18 mouse cellular contexts compared by ENCODE assay signal in the genomic region with DNA sequence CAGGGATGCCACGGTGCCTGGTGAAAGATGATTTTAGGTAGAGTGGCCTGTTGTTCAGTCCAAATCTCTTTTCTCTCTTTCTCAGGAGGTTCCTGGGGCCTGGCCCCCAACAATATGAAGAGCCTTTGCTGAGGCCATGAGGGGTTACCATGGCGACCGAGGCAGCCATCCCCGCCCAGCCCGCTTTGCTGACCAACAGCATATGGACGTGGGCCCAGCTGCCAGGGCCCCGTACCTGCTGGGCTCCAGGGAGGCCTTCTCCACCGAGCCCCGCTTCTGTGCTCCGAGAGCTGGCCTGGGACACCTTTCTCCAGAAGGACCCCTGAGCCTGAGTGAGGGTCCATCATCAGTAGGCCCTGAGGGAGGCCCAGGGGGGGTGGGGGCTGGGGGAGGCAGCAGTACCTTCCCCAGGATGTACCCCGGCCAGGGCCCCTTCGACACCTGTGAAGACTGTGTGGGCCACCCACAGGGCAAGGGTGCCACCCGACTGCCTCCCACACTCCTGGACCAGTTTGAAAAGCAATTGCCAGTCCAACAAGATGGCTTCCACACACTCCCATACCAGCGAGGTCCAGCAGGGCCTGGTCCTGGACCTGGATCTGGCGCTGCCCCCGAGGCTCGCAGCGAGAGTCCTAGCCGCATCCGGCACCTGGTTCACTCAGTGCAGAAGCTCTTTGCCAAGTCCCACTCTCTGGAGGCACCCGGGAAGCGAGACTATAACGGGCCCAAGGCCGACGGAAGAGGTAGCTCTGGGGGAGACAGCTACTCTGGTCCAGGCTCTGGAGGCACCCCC. TPM values are rescaled to one million over a fixed set of nuclear protein-coding genes. Genes with fewer than 3 reads are reported as not detected.
A peak's percentile ranks its signal among the peaks of the same experiment; 100 is the strongest.
DNase-seq lines count a peak whose midpoint lies in the region; ATAC-seq and TF ChIP-seq lines count a peak whose summit lies in the region.
"Had no signal": no experiment of that assay in that cellular context is flagged by ENCODE, and none has a peak within 500 bp of the region (broad histone marks: within the 10 kb centered on the region; RNA-seq: fewer than 3 reads in every experiment).

No protein-coding gene starts in this region.

- WGBS in midbrain, embryonic 11.5 days, result 78% methylated on average over 25 of the region's 25 CpGs
- WGBS in midbrain, embryonic 15.5 days, result 76% methylated on average over 25 of the region's 25 CpGs
- 73% methylated on average over 25 of the region's 25 CpGs for WGBS in hindbrain, embryonic 12.5 days
- 73% methylated on average over 25 of the region's 25 CpGs for WGBS in midbrain, postnatal 0 days

- no peak overlapping the region for H3K4me2 ChIP-seq in midbrain, embryonic 11.5 days
- no peak overlapping the region for H3K4me2 ChIP-seq in midbrain, embryonic 15.5 days
- no peak overlapping the region for H3K4me2 ChIP-seq in hindbrain, embryonic 12.5 days (replicated peaks)
- no peak overlapping the region for H3K4me2 ChIP-seq in midbrain, postnatal 0 days (ENCODE audit: low read depth, low read length, poor library complexity, severe bottlenecking)
- H3K4me2 ChIP-seq: embryonic facial prominence, embryonic 13.5 days; intestine, embryonic 15.5 days; limb, embryonic 15.5 days had no signal

- peak; percentile 24 for DNase-seq in embryo, embryonic 10.5 days (ENCODE audit: low spot score)
- no peak for DNase-seq in embryo, embryonic 10 days (ENCODE audit: low spot score)
- DNase-seq in midbrain, embryonic 11.5 days (ENCODE audit: low spot score, missing footprints), result peak; percentile 82
- DNase-seq in midbrain, postnatal 0 days (ENCODE audit: low spot score), result peak; percentile 34
- DNase-seq in spleen, postnatal 4 days (ENCODE audit: low spot score in 2 of 2), result no peak
- DNase-seq: adrenal gland, postnatal 25 days; gastrocnemius, postnatal 25 days; heart, postnatal 10 days; kidney, postnatal 4 days; right cerebral cortex, adult 18-20 months had no signal

- no peaks in the 10 kb centered on the region for H3K27me3 ChIP-seq in midbrain, embryonic 11.5 days (ENCODE audit: control insufficient read depth, insufficient read depth, low read length)
- H3K27me3 ChIP-seq in midbrain, embryonic 15.5 days (replicated peaks), result no peaks in the 10 kb centered on the region
- H3K27me3 ChIP-seq in hindbrain, embryonic 12.5 days, result peaks cover 6% of the 10 kb centered on the region; the same call in 1 of the 2 replicates
- H3K27me3 ChIP-seq in midbrain, postnatal 0 days (ENCODE audit: insufficient read depth, low read length), result no peaks in the 10 kb centered on the region
- H3K27me3 ChIP-seq: intestine, embryonic 15.5 days; limb, embryonic 15.5 days; Patski had no signal

- no peaks in the 10 kb centered on the region for H3K9me3 ChIP-seq in midbrain, embryonic 11.5 days (ENCODE audit: control insufficient read depth, low read length)
- H3K9me3 ChIP-seq in midbrain, embryonic 15.5 days, result no peaks in the 10 kb centered on the region
- no peaks in the 10 kb centered on the region for H3K9me3 ChIP-seq in hindbrain, embryonic 12.5 days (replicated peaks)
- H3K9me3 ChIP-seq in midbrain, postnatal 0 days (ENCODE audit: low read length), result no peaks in the 10 kb centered on the region
- H3K9me3 ChIP-seq: embryonic facial prominence, embryonic 13.5 days; intestine, embryonic 15.5 days; limb, embryonic 15.5 days had no signal

- H3K36me3 ChIP-seq in midbrain, embryonic 11.5 days (ENCODE audit: control insufficient read depth, insufficient read depth, low read length), result no peaks in the 10 kb centered on the region
- H3K36me3 ChIP-seq in midbrain, embryonic 15.5 days (replicated peaks), result peaks cover 2% of the 10 kb centered on the region; the same call in 1 of the 2 replicates
- peaks cover 12% of the 10 kb centered on the region for H3K36me3 ChIP-seq in hindbrain, embryonic 12.5 days
- H3K36me3 ChIP-seq in midbrain, postnatal 0 days (ENCODE audit: insufficient read depth, low read length), result peaks cover 24% of the 10 kb centered on the region
- H3K36me3 ChIP-seq: embryonic facial prominence, embryonic 13.5 days; intestine, embryonic 15.5 days; limb, embryonic 15.5 days had no signal

- peak; percentile 44; the same call in 1 of the 2 replicates for ATAC-seq in midbrain, embryonic 11.5 days (ENCODE audit: low FRiP score)
- ATAC-seq in midbrain, embryonic 15.5 days (replicated peaks), result no peak
- no peak for ATAC-seq in hindbrain, embryonic 12.5 days (ENCODE audit: low FRiP score)
- ATAC-seq in midbrain, postnatal 0 days (ENCODE audit: low FRiP score), result no peak
- ATAC-seq: activated CD4-positive, CD25-positive, alpha-beta regulatory T cell, adult 4 months; intestine, embryonic 15.5 days; Patski had no signal

- no peak overlapping the region for H3K27ac ChIP-seq in midbrain, embryonic 11.5 days (ENCODE audit: low read depth, low read length)
- no peak overlapping the region for H3K27ac ChIP-seq in midbrain, embryonic 15.5 days
- no peak overlapping the region for H3K27ac ChIP-seq in hindbrain, embryonic 12.5 days
- H3K27ac ChIP-seq in midbrain, postnatal 0 days (ENCODE audit: low read depth, low read length), result no peak overlapping the region
- H3K27ac ChIP-seq: embryonic facial prominence, embryonic 13.5 days; intestine, embryonic 15.5 days; limb, embryonic 15.5 days had no signal

- H3K4me3 ChIP-seq in midbrain, embryonic 11.5 days (ENCODE audit: low read depth, low read length), result no peak overlapping the region
- H3K4me3 ChIP-seq in midbrain, embryonic 15.5 days, result no peak overlapping the region
- H3K4me3 ChIP-seq in hindbrain, embryonic 12.5 days, result no peak overlapping the region
- no peak overlapping the region for H3K4me3 ChIP-seq in midbrain, postnatal 0 days (ENCODE audit: low read depth, low read length)
- H3K4me3 ChIP-seq: embryonic facial prominence, embryonic 13.5 days; intestine, embryonic 15.5 days; limb, embryonic 15.5 days had no signal

- TF ChIP-seq CTCF in midbrain, postnatal 0 days (IDR thresholded peaks at IDR 0.05), result no peak

- no peak overlapping the region for H3K9ac ChIP-seq in midbrain, embryonic 11.5 days (ENCODE audit: low read length)
- H3K9ac ChIP-seq in midbrain, embryonic 15.5 days, result no peak overlapping the region
- H3K9ac ChIP-seq in hindbrain, embryonic 12.5 days, result 0 out of 2 replicates have a peak overlapping the region, but pooled peaks have one; percentile 20
- no peak overlapping the region for H3K9ac ChIP-seq in midbrain, postnatal 0 days (replicated peaks; ENCODE audit: low read length, poor library complexity, severe bottlenecking)
- H3K9ac ChIP-seq: embryonic facial prominence, embryonic 13.5 days; intestine, embryonic 15.5 days; limb, embryonic 15.5 days had no signal

- peaks cover 6% of the 10 kb centered on the region for H3K4me1 ChIP-seq in midbrain, embryonic 11.5 days (ENCODE audit: control insufficient read depth, insufficient read depth, low read length)
- peaks cover 15% of the 10 kb centered on the region for H3K4me1 ChIP-seq in midbrain, embryonic 15.5 days
- H3K4me1 ChIP-seq in hindbrain, embryonic 12.5 days, result peaks cover 16% of the 10 kb centered on the region
- H3K4me1 ChIP-seq in midbrain, postnatal 0 days (ENCODE audit: insufficient read depth, low read length), result no peaks in the 10 kb centered on the region
- H3K4me1 ChIP-seq: intestine, embryonic 15.5 days had no signal

RNA-seq across cellular contexts. Expression of gene Dlgap3, which starts 25.7 kb away (rescaled TPM):
- polyA plus RNA-seq in midbrain, embryonic 11.5 days (2014; fragmentation: Nextera tagmentation; extraction: Ambion mirVana), result 4.0 and 4.4 TPM in 2 replicates
- 23.0 and 24.7 TPM in 2 replicates for polyA plus RNA-seq in midbrain, embryonic 15.5 days (2015; fragmentation: Nextera tagmentation; extraction: Ambion mirVana)
- polyA plus RNA-seq in hindbrain, embryonic 12.5 days (2016; fragmentation: Nextera tagmentation; extraction: Ambion mirVana), result 12.5 and 13.3 TPM in 2 replicates
- total RNA-seq in midbrain, postnatal 0 days (2014; rRNA removed), result 131 and 156 TPM in 2 replicates
- 34.5 and 34.8 TPM in 2 replicates for polyA plus RNA-seq in midbrain, postnatal 0 days (2015; fragmentation: Nextera tagmentation; extraction: Ambion mirVana)
- total RNA-seq: megakaryocyte-erythroid progenitor cell, adult 5-6 weeks had no signal
- polyA plus RNA-seq: activated CD4-positive, CD25-positive, alpha-beta regulatory T cell, adult 4 months had no signal

RNA-seq across cellular contexts. Expression of gene Smim12, which starts 48.9 kb away (rescaled TPM):
- polyA plus RNA-seq in midbrain, embryonic 11.5 days (2014; fragmentation: Nextera tagmentation; extraction: Ambion mirVana), result 54.5 and 60.0 TPM in 2 replicates
- 43.5 and 49.1 TPM in 2 replicates for polyA plus RNA-seq in midbrain, embryonic 15.5 days (2015; fragmentation: Nextera tagmentation; extraction: Ambion mirVana)
- 44.7 and 50.6 TPM in 2 replicates for polyA plus RNA-seq in hindbrain, embryonic 12.5 days (2016; fragmentation: Nextera tagmentation; extraction: Ambion mirVana)
- 26.3 and 38.3 TPM in 2 replicates for total RNA-seq in midbrain, postnatal 0 days (2014; rRNA removed)
- 50.7 and 56.6 TPM in 2 replicates for polyA plus RNA-seq in midbrain, postnatal 0 days (2015; fragmentation: Nextera tagmentation; extraction: Ambion mirVana)

Comparison
In these comparisons a context has a peak if more than half of its experiments do, and no peak if none do; other contexts are left out.
1. DNase-seq: peak in embryo, embryonic 10.5 days (single experiment), midbrain, embryonic 11.5 days (single experiment) and midbrain, postnatal 0 days (single experiment); none in embryo, embryonic 10 days (single experiment) and spleen, postnatal 4 days (0 of 2).